Mouse (Mus musculus) kidney, embryonic 14.5 days (tissue): ENCODE measurements around the gene 3110082I17Rik. TPM values are rescaled to one million over a fixed set of nuclear protein-coding genes. Genes with fewer than 3 reads are reported as not detected.

Source experiments
- ATAC-seq: fragments of 200-750 bp; cut with Nextera tagmentation; 2 replicates; pipeline ENCODE4 v1.8.0; 2017; ENCODE audit warnings: moderate number of reproducible peaks, mild to moderate bottlenecking, moderate TSS enrichment, moderate library complexity; ENCODE audit not compliant: low FRiP score, low TSS enrichment
- H3K27ac ChIP-seq: fragments of 300-500 bp; sonication (generic); 2 replicates; pipeline ENCODE4 v1.5.1; 2014; ENCODE audit warnings: low read depth, mild to moderate bottlenecking, low read length, moderate library complexity, mixed read lengths
- H3K27me3 ChIP-seq: fragments of 300-500 bp; sonication (generic); 2 replicates; pipeline ENCODE4 v1.6.1; 2014; ENCODE audit warnings: mild to moderate bottlenecking, low read length; ENCODE audit not compliant: control insufficient read depth, insufficient read depth
- H3K36me3 ChIP-seq: fragments of 300-500 bp; sonication (generic); 2 replicates; pipeline ENCODE4 v1.6.1; 2014; ENCODE audit warnings: low read length, mixed read lengths; ENCODE audit not compliant: control insufficient read depth, insufficient read depth
- H3K4me1 ChIP-seq: fragments of 300-500 bp; sonication (generic); 2 replicates; pipeline ENCODE4 v1.6.1; 2014; ENCODE audit warnings: low read length, mixed read lengths; ENCODE audit not compliant: control insufficient read depth, insufficient read depth
- H3K4me2 ChIP-seq: fragments of 300-500 bp; sonication (generic); replicated peaks from 2 replicates; pipeline ENCODE4 v1.6.1; 2014; ENCODE audit warnings: low read depth, mild to moderate bottlenecking, low read length
- H3K4me3 ChIP-seq: fragments of 300-500 bp; sonication (generic); 2 replicates; pipeline ENCODE4 v1.5.1; 2014; ENCODE audit warnings: mild to moderate bottlenecking, low read length
- H3K9ac ChIP-seq: fragments of 300-500 bp; sonication (generic); 2 replicates; pipeline ENCODE4 v1.6.1; 2014; ENCODE audit warnings: low read depth, mild to moderate bottlenecking, low read length, moderate library complexity
- H3K9me3 ChIP-seq: fragments of 300-500 bp; sonication (generic); 2 replicates; pipeline ENCODE4 v1.6.1; 2016; ENCODE audit warnings: low read length; ENCODE audit not compliant: control insufficient read depth
- WGBS: fragments of 180-500 bp; shearing (Covaris S2); extraction: QIAGEN DNeasy Blood & Tissue Kit; methylation state at CpG from one replicate; pipeline ENCODE4 v1.1.7; 2014; 5-methylcytosine and 5-hydroxymethylcytosine counted together
- polyA plus RNA-seq: library from polyadenylated mRNA; unstranded; fragments of >200 nt; fragmentation: Nextera tagmentation; extraction: Ambion mirVana; gene quantifications from 2 replicates; pipeline ENCODE4 v1.2.1, GENCODE M21; 2014

Gene 3110082I17Rik
- polyA plus RNA-seq, 1 experiment from 2014 or later = 40.6 TPM

GRCm38 (mm10) chr5:139383234-139383633, 77.1 kb downstream of the 3110082I17Rik start:
- H3K27me3 ChIP-seq = no peaks in the 10 kb centered on the region
- no peaks in the 10 kb centered on the region for H3K36me3 ChIP-seq
- no peak for ATAC-seq
- no peaks in the 10 kb centered on the region for H3K9me3 ChIP-seq
- peak overlapping the region; percentile 66; the same call in 1 of the 2 replicates for H3K27ac ChIP-seq
- 86% methylated on average over 9 of the region's 9 CpGs for WGBS
- no peak overlapping the region for H3K4me3 ChIP-seq
- H3K4me1 ChIP-seq = peaks cover 74% of the 10 kb centered on the region
- H3K9ac ChIP-seq = no peak overlapping the region
- no peak overlapping the region for H3K4me2 ChIP-seq

DNA sequence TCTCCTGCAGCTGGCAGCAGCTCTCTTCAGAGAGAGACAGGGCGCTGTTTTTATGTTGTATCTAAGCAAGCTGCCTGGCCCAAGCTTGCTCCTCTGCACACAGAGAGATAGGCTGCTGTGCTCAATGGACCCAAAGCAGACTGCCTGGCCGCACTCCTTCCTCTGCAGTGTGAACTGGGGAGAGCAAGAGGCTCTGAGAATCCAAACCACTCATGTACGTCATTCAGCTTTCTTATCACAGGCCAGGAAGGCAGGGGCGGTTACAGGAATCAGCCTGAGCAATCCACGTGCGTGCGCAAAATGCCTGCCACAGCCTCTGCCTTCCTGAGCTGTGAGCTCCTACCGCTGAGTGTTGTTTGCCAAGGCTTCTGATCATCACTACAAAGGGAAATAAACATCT, 77.6 kb downstream of the 3110082I17Rik start:
- H3K9me3 ChIP-seq = no peaks in the 10 kb centered on the region
- ATAC-seq = no peak
- no peaks in the 10 kb centered on the region for H3K27me3 ChIP-seq
- peak overlapping the region; percentile 45; the same call in 1 of the 2 replicates for H3K9ac ChIP-seq
- peak overlapping the region; percentile 1; the same call in 1 of the 2 replicates for H3K4me2 ChIP-seq
- peaks cover 74% of the 10 kb centered on the region for H3K4me1 ChIP-seq
- H3K27ac ChIP-seq = peak overlapping the region; percentile 66
- H3K36me3 ChIP-seq = no peaks in the 10 kb centered on the region
- WGBS = 62% methylated on average over 8 of the region's 8 CpGs
- no peak overlapping the region for H3K4me3 ChIP-seq

DNA sequence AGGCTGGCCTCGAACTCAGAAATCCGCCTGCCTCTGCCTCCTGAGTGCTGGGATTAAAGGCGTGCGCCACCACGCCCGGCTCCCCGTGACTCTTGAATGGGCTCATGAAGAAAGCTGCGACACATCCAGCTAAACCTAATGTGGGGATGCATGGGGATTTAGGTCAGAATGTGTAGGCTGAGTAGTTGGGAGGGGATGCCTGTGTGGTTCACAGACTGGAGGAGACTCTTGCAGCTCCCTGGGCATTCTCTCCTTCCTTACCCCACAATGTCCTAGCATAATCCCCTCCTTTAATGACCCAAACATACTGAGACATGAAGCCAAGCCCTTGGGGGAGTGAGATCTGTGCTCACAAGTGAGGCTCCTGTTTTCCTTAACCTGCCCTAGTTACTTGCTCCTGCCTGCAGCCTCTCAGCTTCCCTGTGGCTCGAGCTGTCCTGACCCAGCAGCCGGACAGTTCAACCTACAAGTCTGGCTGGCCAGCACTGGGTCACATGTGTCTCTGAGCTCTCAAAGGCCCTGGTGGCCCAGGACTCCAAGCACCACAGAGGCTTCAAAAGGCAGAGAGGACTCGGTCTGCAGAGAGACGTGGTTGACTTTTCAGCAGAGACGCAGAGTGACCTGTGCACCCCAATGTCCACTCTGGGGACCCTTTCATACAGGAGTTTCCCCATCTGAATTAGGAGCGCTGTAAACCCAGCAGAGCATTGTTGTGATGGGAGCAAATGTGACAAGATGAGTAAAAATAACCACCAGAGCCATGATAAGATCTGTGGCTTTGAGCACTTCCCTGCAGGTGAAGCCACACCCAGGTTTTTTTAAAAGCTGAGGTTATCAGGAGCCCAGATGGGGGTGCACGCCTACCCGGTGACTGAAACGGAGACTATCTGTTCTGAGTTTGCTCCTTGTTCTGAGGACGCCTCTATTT, 78.5 kb downstream of the 3110082I17Rik start:
- peak overlapping the region; percentile 66; the same call in 1 of the 2 replicates for H3K27ac ChIP-seq
- no peak for ATAC-seq
- no peaks in the 10 kb centered on the region for H3K27me3 ChIP-seq
- peak overlapping the region; percentile 1 for H3K4me2 ChIP-seq
- 0 out of 2 replicates have a peak overlapping the region, but pooled peaks have one; percentile 45 for H3K9ac ChIP-seq
- no peak overlapping the region for H3K4me3 ChIP-seq
- H3K36me3 ChIP-seq = no peaks in the 10 kb centered on the region
- H3K4me1 ChIP-seq = peaks cover 76% of the 10 kb centered on the region
- no peaks in the 10 kb centered on the region for H3K9me3 ChIP-seq
- WGBS = 84% methylated on average over 18 of the region's 18 CpGs

DNA sequence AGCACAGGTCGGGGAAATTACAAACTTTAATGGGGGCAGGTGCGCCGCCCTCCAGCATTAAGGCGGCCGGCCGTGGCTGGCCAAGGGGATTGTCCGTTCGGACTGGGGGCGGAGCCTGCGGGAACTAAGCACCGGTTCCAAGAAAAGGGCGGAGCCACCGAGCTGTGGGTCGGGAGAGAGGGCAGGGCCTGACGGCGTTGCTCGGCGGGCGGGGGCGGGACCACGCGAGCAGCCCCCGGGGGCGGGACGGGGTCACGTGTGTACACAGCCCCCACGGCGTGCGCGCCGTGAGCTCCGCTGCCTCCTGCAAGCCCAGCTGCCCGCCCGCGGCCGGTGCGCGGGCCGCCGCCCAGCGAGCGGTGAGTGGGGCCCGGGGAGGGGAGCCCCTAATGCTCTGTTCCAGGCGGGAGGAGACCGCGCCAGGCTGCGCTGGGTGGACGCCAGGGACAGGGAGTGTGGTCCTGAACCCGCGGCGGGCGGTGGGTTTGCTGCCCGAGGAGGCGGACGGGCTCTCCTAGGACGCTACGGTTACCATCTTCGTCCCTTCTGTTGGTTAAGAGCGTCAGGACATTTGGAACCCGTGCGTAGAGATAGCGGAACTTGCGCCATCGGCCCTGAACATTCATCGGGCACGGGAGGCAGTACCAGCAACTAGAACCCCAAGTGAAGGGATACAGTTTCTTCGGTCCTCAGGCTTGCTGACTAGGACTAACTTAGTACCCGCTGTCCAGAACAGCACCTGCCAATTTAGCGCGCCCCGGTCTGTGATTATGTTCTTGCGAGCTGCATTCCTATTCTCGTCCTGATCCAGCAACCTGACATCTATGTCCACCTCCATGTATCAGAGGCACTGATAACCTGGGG, 79.7 kb downstream of the 3110082I17Rik start:
- peak overlapping the region; percentile 54 for H3K4me3 ChIP-seq
- ATAC-seq = peak; percentile 82
- no peaks in the 10 kb centered on the region for H3K36me3 ChIP-seq
- peak overlapping the region; percentile 86 for H3K27ac ChIP-seq
- no peaks in the 10 kb centered on the region for H3K27me3 ChIP-seq
- H3K4me2 ChIP-seq = peak overlapping the region; percentile 76
- H3K9ac ChIP-seq = peak overlapping the region; percentile 60
- 2% methylated on average over 58 of the region's 73 CpGs for WGBS
- no peaks in the 10 kb centered on the region for H3K9me3 ChIP-seq
- peaks cover 74% of the 10 kb centered on the region for H3K4me1 ChIP-seq

- Histone ChIP-seq H3K4me3 (peak overlapping the region; percentile 54), H3K9ac (peak overlapping the region; percentile 34; the same call in 1 of the 2 replicates), H3K27ac (peak overlapping the region; percentile 86), H3K36me3 (no peaks in the 10 kb centered on the region), H3K9me3 (no peaks in the 10 kb centered on the region), H3K27me3 (no peaks in the 10 kb centered on the region), H3K4me2 (peak overlapping the region; percentile 76), H3K4me1 (peaks cover 67% of the 10 kb centered on the region)
- 19% methylated on average over 8 of the region's 8 CpGs for WGBS
- ATAC-seq = no peak
Observed at GRCm38 (mm10) chr5:139379771-139380384, 80.4 kb downstream of the 3110082I17Rik start.

- H3K4me2 ChIP-seq = no peak overlapping the region
- no peak for ATAC-seq
Observed at GRCm38 (mm10) chr5:139378986-139379629, 81.2 kb downstream of the 3110082I17Rik start.

GRCm38 (mm10) chr5:139378271-139378556, 82.1 kb downstream of the 3110082I17Rik start:
- Histone ChIP-seq H3K4me2 (no peak overlapping the region), H3K4me3 (no peak overlapping the region), H3K4me1 (peaks cover 54% of the 10 kb centered on the region), H3K9me3 (no peaks in the 10 kb centered on the region), H3K27ac (peak overlapping the region; percentile 86), H3K27me3 (no peaks in the 10 kb centered on the region), H3K36me3 (no peaks in the 10 kb centered on the region), H3K9ac (no peak overlapping the region)
- ATAC-seq = no peak
- WGBS = 70% methylated on average over 7 of the region's 7 CpGs

More at GRCm38 (mm10) chr5:139378986-139379629, 81.2 kb downstream of the 3110082I17Rik start:
- Histone ChIP-seq H3K9ac (peak overlapping the region; percentile 31; the same call in 1 of the 2 replicates), H3K4me3 (no peak overlapping the region), H3K36me3 (no peaks in the 10 kb centered on the region), H3K9me3 (no peaks in the 10 kb centered on the region), H3K27me3 (no peaks in the 10 kb centered on the region), H3K4me1 (peaks cover 59% of the 10 kb centered on the region), H3K27ac (peak overlapping the region; percentile 86)
- WGBS = 35% methylated on average over 21 of the region's 21 CpGs

GRCm38 (mm10) chr5:139377468-139378270, 82.7 kb downstream of the 3110082I17Rik start, which contains the start of gene Gpr146:
Gpr146 (plus strand) TSS chr5:139377697.
- Histone ChIP-seq H3K27ac (peak within 1 kb of the TSS; percentile 86), H3K27me3 (no peaks in the 10 kb centered on the region), H3K4me3 (no peak within 1 kb of the TSS), H3K4me1 (peaks cover 52% of the 10 kb centered on the region), H3K4me2 (no peak within 1 kb of the TSS), H3K9me3 (no peaks in the 10 kb centered on the region), H3K36me3 (no peaks in the 10 kb centered on the region), H3K9ac (no peak within 1 kb of the TSS)
- no peak for ATAC-seq
- WGBS = 57% methylated on average over 18 of the region's 18 CpGs
